Mouse (Mus musculus): ENCODE measurements at regions not wholly inside any gene's neighbourhood (a gene's known extent, or its start where the extent isn't known, plus 50 kb on each side); places are given as distances from the start of the nearest gene placed in this dataset.

- no peak for TF ChIP-seq GATA1 (IDR thresholded peaks at IDR 0.05; ENCODE audit: borderline replicate concordance, low read length)
- TF ChIP-seq GATA2 (IDR thresholded peaks at IDR 0.05; ENCODE audit: borderline replicate concordance, low read depth, low read length), result no peak
- no peak for TF ChIP-seq CTCF (IDR thresholded peaks at IDR 0.05; ENCODE audit: low read depth, low read length)
- no peak for TF ChIP-seq POLR2AphosphoS5 (IDR thresholded peaks at IDR 0.05; ENCODE audit: insufficient replicate concordance, low read depth, low read length)
- no peak for TF ChIP-seq TAL1 (conservative IDR thresholded peaks at IDR 0.05; ENCODE audit: low read depth, low read length)
- Histone ChIP-seq H3K36me3 (replicated peaks) (no peaks in the 10 kb centered on the region), H3K9me3 (replicated peaks) (peaks cover 11% of the 10 kb centered on the region), H3K4me3 (ENCODE audit: low read depth, low read length) (peak overlapping the region; percentile 33; the same call in 1 of the 2 replicates), H3K27me3 (ENCODE audit: insufficient read depth, low read length) (peaks cover 8% of the 10 kb centered on the region; the same call in 1 of the 2 replicates), H3K4me1 (ENCODE audit: insufficient read depth, low read depth, low read length) (peaks cover 36% of the 10 kb centered on the region)
- DNase-seq (ENCODE audit: low spot score) (peak; percentile 73), ATAC-seq (ENCODE audit: extremely low read depth, insufficient number of reproducible peaks, low FRiP score, poor library complexity, severe bottlenecking) (peak; percentile 75)
Measured at GRCm38 (mm10) chr12:86824860-86825583, 59.6 kb downstream of the Irf2bpl start.

GRCm38 (mm10) chr12:86823855-86824589, 60.6 kb downstream of the Irf2bpl start:
- Histone ChIP-seq H3K36me3 (replicated peaks) (no peaks in the 10 kb centered on the region), H3K27me3 (ENCODE audit: insufficient read depth, low read length) (peaks cover 8% of the 10 kb centered on the region; the same call in 1 of the 2 replicates), H3K4me1 (ENCODE audit: insufficient read depth, low read depth, low read length) (peaks cover 29% of the 10 kb centered on the region), H3K4me3 (ENCODE audit: low read depth, low read length) (peak overlapping the region; percentile 66), H3K9me3 (replicated peaks) (peaks cover 11% of the 10 kb centered on the region)
- no peak for TF ChIP-seq CTCF (IDR thresholded peaks at IDR 0.05; ENCODE audit: low read depth, low read length)
- ATAC-seq (ENCODE audit: extremely low read depth, insufficient number of reproducible peaks, low FRiP score, poor library complexity, severe bottlenecking) (peak; percentile 65), DNase-seq (ENCODE audit: low spot score) (peak; percentile 84)

- TF ChIP-seq CTCF (IDR thresholded peaks at IDR 0.05; ENCODE audit: low read depth, low read length) (no peak), GATA1 (IDR thresholded peaks at IDR 0.05; ENCODE audit: borderline replicate concordance, low read length) (no peak), GATA2 (IDR thresholded peaks at IDR 0.05; ENCODE audit: borderline replicate concordance, low read depth, low read length) (no peak), POLR2AphosphoS5 (IDR thresholded peaks at IDR 0.05; ENCODE audit: insufficient replicate concordance, low read depth, low read length) (no peak), TAL1 (conservative IDR thresholded peaks at IDR 0.05; ENCODE audit: low read depth, low read length) (no peak)
- peak overlapping the region; percentile 66; the same call in 1 of the 2 replicates for H3K4me3 ChIP-seq (ENCODE audit: low read depth, low read length)
- DNase-seq (ENCODE audit: low spot score) (no peak), ATAC-seq (ENCODE audit: extremely low read depth, insufficient number of reproducible peaks, low FRiP score, poor library complexity, severe bottlenecking) (no peak)
- peaks cover 13% of the 10 kb centered on the region; the same call in 1 of the 2 replicates for H3K27me3 ChIP-seq (ENCODE audit: insufficient read depth, low read length)
- peaks cover 29% of the 10 kb centered on the region for H3K4me1 ChIP-seq (ENCODE audit: insufficient read depth, low read depth, low read length)
- no peaks in the 10 kb centered on the region for H3K36me3 ChIP-seq (replicated peaks)
- peaks cover 11% of the 10 kb centered on the region for H3K9me3 ChIP-seq (replicated peaks)
Measured at GRCm38 (mm10) chr12:86823488-86823854, 61.1 kb downstream of the Irf2bpl start.

- TF ChIP-seq GATA2 (IDR thresholded peaks at IDR 0.05; ENCODE audit: borderline replicate concordance, low read depth, low read length), result no peak
- TF ChIP-seq TAL1 (conservative IDR thresholded peaks at IDR 0.05; ENCODE audit: low read depth, low read length), result no peak
- TF ChIP-seq GATA1 (IDR thresholded peaks at IDR 0.05; ENCODE audit: borderline replicate concordance, low read length), result no peak
- DNase-seq (ENCODE audit: low spot score), result no peak
- no peak overlapping the region for H3K4me3 ChIP-seq (ENCODE audit: low read depth, low read length)
- H3K9me3 ChIP-seq (replicated peaks), result peaks cover 2% of the 10 kb centered on the region
- ATAC-seq (ENCODE audit: extremely low read depth, insufficient number of reproducible peaks, low FRiP score, poor library complexity, severe bottlenecking), result no peak
- H3K36me3 ChIP-seq (replicated peaks), result no peaks in the 10 kb centered on the region
- peaks cover 31% of the 10 kb centered on the region for H3K4me1 ChIP-seq (ENCODE audit: insufficient read depth, low read depth, low read length)
- H3K27me3 ChIP-seq (ENCODE audit: insufficient read depth, low read length), result peaks cover 35% of the 10 kb centered on the region
Measured at GRCm38 (mm10) chr12:86821183-86821582, 63.4 kb downstream of the Irf2bpl start.

GRCm38 (mm10) chr12:86819568-86819967, 65.0 kb downstream of the Irf2bpl start:
- Histone ChIP-seq H3K4me1 (ENCODE audit: insufficient read depth, low read depth, low read length) (peaks cover 21% of the 10 kb centered on the region), H3K9me3 (replicated peaks) (no peaks in the 10 kb centered on the region), H3K36me3 (replicated peaks) (no peaks in the 10 kb centered on the region), H3K27me3 (ENCODE audit: insufficient read depth, low read length) (peaks cover 50% of the 10 kb centered on the region), H3K4me3 (ENCODE audit: low read depth, low read length) (no peak overlapping the region)
- TF ChIP-seq GATA2 (IDR thresholded peaks at IDR 0.05; ENCODE audit: borderline replicate concordance, low read depth, low read length) (no peak), CTCF (IDR thresholded peaks at IDR 0.05; ENCODE audit: low read depth, low read length) (no peak)
- DNase-seq (ENCODE audit: low spot score) (no peak), ATAC-seq (ENCODE audit: extremely low read depth, insufficient number of reproducible peaks, low FRiP score, poor library complexity, severe bottlenecking) (no peak)

- H3K4me3 ChIP-seq (ENCODE audit: low read depth, low read length), result no peak overlapping the region
- peaks cover 17% of the 10 kb centered on the region for H3K4me1 ChIP-seq (ENCODE audit: insufficient read depth, low read depth, low read length)
- no peaks in the 10 kb centered on the region for H3K36me3 ChIP-seq (replicated peaks)
- H3K27me3 ChIP-seq (ENCODE audit: insufficient read depth, low read length), result peaks cover 53% of the 10 kb centered on the region
- TF ChIP-seq GATA2 (IDR thresholded peaks at IDR 0.05; ENCODE audit: borderline replicate concordance, low read depth, low read length) (no peak), POLR2AphosphoS5 (IDR thresholded peaks at IDR 0.05; ENCODE audit: insufficient replicate concordance, low read depth, low read length) (no peak), CTCF (IDR thresholded peaks at IDR 0.05; ENCODE audit: low read depth, low read length) (no peak), TAL1 (conservative IDR thresholded peaks at IDR 0.05; ENCODE audit: low read depth, low read length) (no peak)
- DNase-seq (ENCODE audit: low spot score) (no peak), ATAC-seq (ENCODE audit: extremely low read depth, insufficient number of reproducible peaks, low FRiP score, poor library complexity, severe bottlenecking) (no peak)
- H3K9me3 ChIP-seq (replicated peaks), result no peaks in the 10 kb centered on the region
Measured at GRCm38 (mm10) chr12:86819163-86819562, 65.4 kb downstream of the Irf2bpl start.
